ENCODE assay signal across 8 mouse cellular contexts in the genomic region with DNA sequence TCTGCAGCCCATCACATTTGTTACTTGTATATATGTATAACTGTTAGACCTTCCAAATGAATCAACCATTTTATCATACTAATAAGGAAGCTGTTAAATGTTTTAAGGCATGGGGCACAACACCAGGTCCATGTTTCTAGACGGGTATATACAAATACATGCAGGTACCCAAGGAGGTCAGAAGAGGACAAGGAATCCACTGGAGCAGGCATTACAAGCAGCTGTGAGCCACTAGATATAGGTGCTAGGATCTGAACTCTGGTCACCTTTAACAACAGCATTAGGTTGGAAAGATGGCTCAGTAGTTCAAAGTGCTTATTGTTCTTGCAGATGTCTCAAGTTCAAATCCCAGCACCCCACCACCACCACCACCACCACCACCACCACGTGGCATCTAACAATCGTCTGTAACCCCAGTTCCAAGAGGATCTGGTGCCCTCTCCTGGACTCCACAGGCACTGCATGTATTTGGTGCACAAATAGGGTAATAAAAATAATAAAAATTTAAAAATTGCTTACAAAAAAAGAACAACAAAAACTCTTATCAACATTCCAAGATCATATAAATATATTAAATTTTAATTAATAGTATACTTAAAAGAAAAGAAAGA. TPM values are rescaled to one million over a fixed set of nuclear protein-coding genes. Genes with fewer than 3 reads are reported as not detected.
DNase-seq lines count a peak whose midpoint lies in the region; ATAC-seq and TF ChIP-seq lines count a peak whose summit lies in the region.

No protein-coding gene starts in this region.

- TF ChIP-seq CTCF in testis, adult 2 months (IDR thresholded peaks at IDR 0.05; ENCODE audit: control insufficient read depth, insufficient read depth, insufficient replicate concordance, low read depth, low read length): peak; percentile 31; the same call in 1 of the 2 replicates
- TF ChIP-seq CTCF in liver, embryonic 14.5 days (IDR thresholded peaks at IDR 0.05; ENCODE audit: low read depth): peak; percentile 79

- H3K4me2 ChIP-seq in liver, embryonic 14.5 days (ENCODE audit: low read depth): no peak overlapping the region

- no peak for DNase-seq in testis, postnatal 14 days (ENCODE audit: low spot score)
- DNase-seq in adrenal gland, adult (ENCODE audit: inconsistent age in 2 of 2, low spot score in 1 of 2): peak; percentile 60 to 90
- peak; percentile 59 for DNase-seq in embryo, embryonic 10 days (ENCODE audit: low spot score)
- peak in 2 of 3 experiments; percentile 12 to 29 for DNase-seq in liver, embryonic 14.5 days (ENCODE audit: low read depth in 3 of 3, low spot score in 3 of 3)
- peak; percentile 43 to 47 for DNase-seq in right cerebral cortex, adult 2 months (ENCODE audit: low spot score in 2 of 2)
- peak; percentile 26 for DNase-seq in yolk sac, embryonic 10.5 days (ENCODE audit: low spot score)

- peak; percentile 68 for ATAC-seq in inflammation-experienced regulatory T-cells, adult 6 months
- no peak for ATAC-seq in liver, embryonic 14.5 days (ENCODE audit: insufficient read depth)

- no peaks in the 10 kb centered on the region for H3K36me3 ChIP-seq in testis, adult 2 months (ENCODE audit: control insufficient read depth, insufficient read depth, low read length)
- no peaks in the 10 kb centered on the region for H3K36me3 ChIP-seq in liver, embryonic 14.5 days (replicated peaks; ENCODE audit: control insufficient read depth, insufficient read depth, low read depth)

- no peak overlapping the region for H3K4me3 ChIP-seq in testis, adult 2 months (ENCODE audit: control insufficient read depth, low read depth, low read length)
- no peak overlapping the region for H3K4me3 ChIP-seq in liver, embryonic 14.5 days (ENCODE audit: insufficient read depth in 1 of 2, low read depth in 2 of 2, low read length in 2 of 2)

- no peaks in the 10 kb centered on the region for H3K4me1 ChIP-seq in testis, adult 2 months (ENCODE audit: control insufficient read depth, insufficient read depth, low read length)
- H3K4me1 ChIP-seq in liver, embryonic 14.5 days (replicated peaks; ENCODE audit: control insufficient read depth in 2 of 2, insufficient read depth in 2 of 2, low read length in 1 of 2): 0 out of 4 replicates have a peak, but pooled peaks cover 0 to 2% of the 10 kb centered on the region in 2 experiments

- TF ChIP-seq EP300 in liver, embryonic 14.5 days (IDR thresholded peaks at IDR 0.05; ENCODE audit: low read depth): no peak

- no peak for TF ChIP-seq POLR2A in testis, adult 2 months (IDR thresholded peaks at IDR 0.05; ENCODE audit: control insufficient read depth, low read depth, low read length)

- H3K27me3 ChIP-seq in testis, adult 2 months (ENCODE audit: control insufficient read depth, insufficient read depth, low read length): no peaks in the 10 kb centered on the region
- H3K27me3 ChIP-seq in liver, embryonic 14.5 days (ENCODE audit: control insufficient read depth, insufficient read depth, low read length): no peaks in the 10 kb centered on the region

- H3K27ac ChIP-seq in testis, adult 2 months (ENCODE audit: control insufficient read depth, insufficient read depth, low read depth, low read length): no peak overlapping the region
- H3K27ac ChIP-seq in liver, embryonic 14.5 days: no peak overlapping the region

- WGBS in liver, embryonic 14.5 days (ENCODE audit: insufficient replicate concordance): 10% methylated on average over 3 of the region's 3 CpGs

- H3K9me3 ChIP-seq in liver, embryonic 14.5 days (ENCODE audit: control insufficient read depth, low read length): no peaks in the 10 kb centered on the region

- no peak overlapping the region for H3K9ac ChIP-seq in liver, embryonic 14.5 days (replicated peaks)

RNA-seq across cellular contexts. Expression of a gene that starts 37.0 kb away (rescaled TPM):
- 20.0 and 20.8 TPM in 2 replicates for polyA plus RNA-seq in testis, adult 2 months (2012; rRNA removed)
- polyA plus RNA-seq in inflammation-experienced regulatory T-cells, adult 6 months (2017; shearing (Covaris generic)): 10 to 100 TPM; 10.7 to 18.4 (median 12.1) TPM
- polyA plus RNA-seq in liver, embryonic 14.5 days (2012; rRNA removed): 9.1 and 9.2 TPM in 2 replicates
- 17.7 and 19.1 TPM in 2 replicates for polyA plus RNA-seq in liver, embryonic 14.5 days (2014; fragmentation: Nextera tagmentation; extraction: Ambion mirVana)

RNA-seq across cellular contexts. Expression of a gene that starts 45.4 kb away (rescaled TPM):
- polyA plus RNA-seq in testis, adult 2 months (2012; rRNA removed): 35.5 and 37.1 TPM in 2 replicates
- 10 to 100 TPM; 14.7 to 16.0 (median 15.6) TPM for polyA plus RNA-seq in inflammation-experienced regulatory T-cells, adult 6 months (2017; shearing (Covaris generic))
- 1.7 and 2.1 TPM in 2 replicates for polyA plus RNA-seq in liver, embryonic 14.5 days (2012; rRNA removed)
- 2.5 and 3.0 TPM in 2 replicates for polyA plus RNA-seq in liver, embryonic 14.5 days (2014; fragmentation: Nextera tagmentation; extraction: Ambion mirVana)
